Mouse (Mus musculus) testis, adult 2 months (tissue): Measurements from ENCODE around the gene Foxd1.

ENCODE experiments used
- CTCF ChIP-seq: fragments of 200-500 bp; IDR thresholded peaks from 2 replicates; pipeline ENCODE4 v1.5.1; 2012; ENCODE audit warnings: low read depth, mild to moderate bottlenecking, inconsistent platforms, low read length, moderate library complexity; ENCODE audit not compliant: control insufficient read depth, insufficient read depth, insufficient replicate concordance
- POLR2A ChIP-seq: fragments of 200-500 bp; IDR thresholded peaks from 2 replicates; pipeline ENCODE4 v1.6.1; 2012; ENCODE audit warnings: low read depth, mild to moderate bottlenecking, inconsistent platforms, low read length, moderate library complexity; ENCODE audit not compliant: control insufficient read depth

GRCm38 (mm10) chr13:98357433-98358423 is 3.7 kb downstream of the Foxd1 start:
- TF ChIP-seq CTCF = no peak
- no peak for TF ChIP-seq POLR2A
